Mouse (Mus musculus): Measurements from ENCODE around the gene Klhl10.

DNA sequence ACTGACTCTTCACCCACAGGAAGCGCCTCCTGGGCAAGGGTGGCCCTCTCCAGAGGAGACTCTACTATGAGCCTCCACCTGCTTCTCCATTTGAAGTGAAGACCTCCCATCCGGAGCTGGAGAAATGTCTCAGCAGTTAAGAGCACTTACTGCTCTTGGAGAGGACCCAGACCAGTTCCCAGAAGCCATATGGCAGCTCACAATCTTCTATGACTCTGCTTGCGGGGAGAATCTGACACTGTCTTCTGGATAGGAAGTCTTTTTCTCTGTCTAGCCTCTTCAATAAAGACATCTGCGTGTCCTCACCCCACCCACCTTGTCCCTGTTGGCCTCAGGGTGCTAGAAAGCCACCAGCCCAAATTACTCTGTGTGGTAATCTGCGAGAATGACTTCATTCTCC lies 48.8 kb upstream of the Klhl10 start:
- no peak for TF ChIP-seq CTCF (IDR thresholded peaks at IDR 0.05; ENCODE audit: low read depth, low read length)
- TF ChIP-seq POLR2A (IDR thresholded peaks at IDR 0.05; ENCODE audit: extremely low read depth, insufficient read depth, low read length): no peak

Data from liver, adult 2 months (tissue).